Mouse (Mus musculus) lung, postnatal 0 days (tissue): ENCODE measurements around the gene Phex. TPM values are rescaled to one million over a fixed set of nuclear protein-coding genes. Genes with fewer than 3 reads are reported as not detected.

Source experiments
- ATAC-seq: fragments of 200-750 bp; cut with Nextera tagmentation; 2 replicates; pipeline ENCODE4 v1.8.0; 2017; ENCODE audit warnings: moderate library complexity
- DNase-seq: peaks from one replicate; pipeline ENCODE4 v3.0.0-alpha.2; 2016; ENCODE audit warnings: low spot score
- H3K27ac ChIP-seq: fragments of 300-500 bp; sonication (generic); 2 replicates; pipeline ENCODE4 v1.5.1; 2014; ENCODE audit warnings: antibody characterized with exemption, mild to moderate bottlenecking, low read length, mixed read lengths
- H3K27me3 ChIP-seq: fragments of 300-500 bp; sonication (generic); replicated peaks from 2 replicates; pipeline ENCODE4 v1.6.1; 2014; ENCODE audit warnings: low read length, mixed read lengths; ENCODE audit not compliant: insufficient read depth
- H3K36me3 ChIP-seq: fragments of 300-500 bp; sonication (generic); 2 replicates; pipeline ENCODE4 v1.6.1; 2014; ENCODE audit warnings: low read length, mixed read lengths; ENCODE audit not compliant: insufficient read depth
- H3K4me1 ChIP-seq: fragments of 300-500 bp; sonication (generic); 2 replicates; pipeline ENCODE4 v1.6.1; 2014; ENCODE audit warnings: antibody characterized with exemption, low read depth, low read length, mixed read lengths; ENCODE audit not compliant: insufficient read depth
- H3K4me2 ChIP-seq: fragments of 300-500 bp; sonication (generic); replicated peaks from 2 replicates; pipeline ENCODE4 v1.6.1; 2014; ENCODE audit warnings: low read depth, mild to moderate bottlenecking, low read length, moderate library complexity, mixed read lengths
- H3K4me3 ChIP-seq: fragments of 300-500 bp; sonication (generic); 2 replicates; pipeline ENCODE4 v1.5.1; 2014; ENCODE audit warnings: low read depth, low read length
- H3K9ac ChIP-seq: fragments of 300-500 bp; sonication (generic); replicated peaks from 2 replicates; pipeline ENCODE4 v1.6.1; 2014; ENCODE audit warnings: low read depth, mild to moderate bottlenecking
- H3K9me3 ChIP-seq: fragments of 300-500 bp; sonication (generic); 2 replicates; pipeline ENCODE4 v1.6.1; 2016; ENCODE audit warnings: low read length, mixed read lengths
- CTCF ChIP-seq: IDR thresholded peaks from 2 replicates; pipeline ENCODE4 v1.5.1; 2016; ENCODE audit warnings: antibody characterized with exemption, mild to moderate bottlenecking
- EP300 ChIP-seq: IDR thresholded peaks from 2 replicates; pipeline ENCODE4 v1.6.1; 2016; ENCODE audit warnings: antibody characterized with exemption, mild to moderate bottlenecking, control low read depth
- WGBS: fragments of 180-500 bp; shearing (Covaris S2); extraction: QIAGEN DNeasy Blood & Tissue Kit; methylation state at CpG from one replicate; pipeline ENCODE4 v1.1.7; 2014; 5-methylcytosine and 5-hydroxymethylcytosine counted together
- polyA plus RNA-seq: library from polyadenylated mRNA; unstranded; fragments of >200 nt; fragmentation: Nextera tagmentation; extraction: Ambion mirVana; gene quantifications from 2 replicates; pipeline ENCODE4 v1.2.1, GENCODE M21; 2015

The Phex gene
- polyA plus RNA-seq, 1 experiment from 2014 or later, result 4.0 TPM

DNA sequence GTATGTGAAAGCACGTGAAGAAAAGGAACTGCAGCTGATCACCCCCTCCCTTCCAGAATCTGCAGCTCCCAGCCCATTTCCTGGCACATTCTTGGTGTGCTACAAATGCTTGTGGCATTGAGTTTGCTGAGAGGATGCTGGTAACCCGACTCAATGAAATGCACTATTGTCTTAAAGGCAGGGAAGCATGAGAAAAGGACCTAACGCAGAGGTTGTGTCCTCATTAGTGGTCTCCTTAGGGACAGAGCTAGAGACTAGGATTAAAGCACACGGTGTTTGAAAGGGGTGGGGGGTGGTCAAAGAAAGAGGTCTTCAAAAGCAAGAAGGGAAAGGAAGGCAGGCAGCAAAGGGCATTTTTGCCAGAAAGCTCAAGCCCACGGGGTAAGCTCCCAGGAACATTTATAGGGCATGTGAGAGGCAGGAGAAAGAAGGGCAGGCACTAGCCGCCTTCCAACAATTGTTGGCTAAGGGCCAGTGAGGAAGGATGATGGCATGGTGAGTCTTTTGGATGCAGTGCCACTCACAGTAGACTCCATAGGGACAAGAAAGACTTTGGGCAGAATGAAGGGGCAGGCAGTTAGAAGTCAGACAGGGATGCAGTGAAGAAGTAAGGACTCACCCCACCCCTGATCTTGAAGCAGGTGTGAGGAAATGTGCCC, 109.8 kb downstream of the Phex start:
- no peak overlapping the region for H3K4me3 ChIP-seq
- ATAC-seq (no peak), DNase-seq (no peak)
- H3K36me3 ChIP-seq, result no peaks in the 10 kb centered on the region
- H3K9me3 ChIP-seq, result no peaks in the 10 kb centered on the region
- no peak for TF ChIP-seq CTCF
- no peak for TF ChIP-seq EP300
- no peaks in the 10 kb centered on the region for H3K27me3 ChIP-seq
- no peak overlapping the region for H3K4me2 ChIP-seq
- no peaks in the 10 kb centered on the region for H3K4me1 ChIP-seq
- 39% methylated on average over 6 of the region's 6 CpGs for WGBS
- H3K9ac ChIP-seq, result no peak overlapping the region
- H3K27ac ChIP-seq, result no peak overlapping the region

DNA sequence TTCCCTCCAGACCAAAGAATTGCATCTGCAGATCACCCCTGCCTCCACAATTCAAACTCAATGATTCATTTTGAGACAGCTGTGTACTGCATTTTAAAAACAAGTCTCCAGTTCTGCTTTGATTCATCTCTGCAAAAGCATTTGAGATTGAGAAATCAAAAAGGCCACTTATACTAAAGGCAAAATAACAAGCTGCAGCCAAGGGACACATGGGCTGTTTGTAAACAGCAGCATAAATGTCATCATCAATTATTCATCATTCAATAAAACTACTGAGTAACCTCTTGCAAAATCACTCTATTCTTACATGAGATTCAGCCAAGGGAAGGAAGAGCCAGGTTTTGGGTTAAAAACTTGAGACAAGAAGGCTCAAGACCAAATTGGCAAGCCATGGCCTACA, 122.7 kb downstream of the Phex start:
- TF ChIP-seq CTCF (no peak), EP300 (peak; percentile 38; the same call in 1 of the 2 replicates)
- Histone ChIP-seq H3K4me1 (no peaks in the 10 kb centered on the region), H3K27ac (no peak overlapping the region), H3K36me3 (no peaks in the 10 kb centered on the region), H3K9me3 (no peaks in the 10 kb centered on the region), H3K4me3 (no peak overlapping the region), H3K9ac (no peak overlapping the region), H3K27me3 (no peaks in the 10 kb centered on the region), H3K4me2 (no peak overlapping the region)
- DNase-seq, result peak; percentile 53
- peak; percentile 26 for ATAC-seq

DNA sequence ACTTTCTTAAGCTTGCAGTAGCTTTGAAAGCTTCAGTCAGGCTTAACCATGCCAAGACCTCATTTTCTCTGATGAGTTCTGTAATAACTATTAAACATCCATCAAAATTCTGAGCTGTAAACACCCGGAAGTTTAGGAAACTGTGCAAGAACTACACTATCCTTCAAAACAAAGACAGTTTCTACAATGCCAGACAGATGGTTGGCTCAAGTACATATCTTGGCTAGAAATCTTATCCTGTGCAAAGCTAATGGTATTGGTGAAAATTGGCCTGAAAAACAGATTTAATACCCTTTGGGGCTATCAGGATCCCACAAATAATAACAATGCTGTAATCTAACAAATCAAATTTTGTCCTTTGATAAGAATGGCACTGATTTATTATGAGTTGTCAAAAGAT, 138.5 kb downstream of the Phex start:
- no peaks in the 10 kb centered on the region for H3K4me1 ChIP-seq
- no peak overlapping the region for H3K27ac ChIP-seq
- no peaks in the 10 kb centered on the region for H3K9me3 ChIP-seq
- DNase-seq (no peak), ATAC-seq (no peak)
- H3K4me3 ChIP-seq, result no peak overlapping the region
- no peak for TF ChIP-seq EP300
- no peak for TF ChIP-seq CTCF
- WGBS, result 29% methylated on average over 1 of the region's 1 CpGs
- no peaks in the 10 kb centered on the region for H3K36me3 ChIP-seq
- no peak overlapping the region for H3K4me2 ChIP-seq
- H3K27me3 ChIP-seq, result no peaks in the 10 kb centered on the region
- H3K9ac ChIP-seq, result no peak overlapping the region

DNA sequence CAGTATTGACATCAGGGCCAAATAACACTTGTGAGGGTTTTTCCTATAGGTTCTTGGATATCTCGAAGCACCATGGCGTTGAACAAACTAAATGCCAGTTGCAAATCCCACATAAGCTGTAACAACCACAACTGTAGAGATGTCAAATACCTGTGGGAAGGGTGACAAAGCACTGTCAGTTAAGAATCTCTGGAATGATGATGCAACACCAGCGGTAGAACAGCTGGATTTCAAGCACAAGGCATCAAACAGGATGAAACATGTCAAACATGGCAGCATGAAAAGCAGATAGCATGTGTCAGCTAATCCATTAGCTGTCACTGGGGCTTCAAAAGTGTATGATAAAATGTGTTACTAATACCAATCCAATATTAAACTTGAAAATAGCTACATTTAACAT, 141.8 kb downstream of the Phex start:
- TF ChIP-seq CTCF, result no peak
- no peak for TF ChIP-seq EP300
- Histone ChIP-seq H3K4me3 (no peak overlapping the region), H3K9ac (no peak overlapping the region), H3K27me3 (no peaks in the 10 kb centered on the region), H3K4me2 (no peak overlapping the region), H3K36me3 (no peaks in the 10 kb centered on the region), H3K9me3 (no peaks in the 10 kb centered on the region), H3K4me1 (no peaks in the 10 kb centered on the region), H3K27ac (no peak overlapping the region)
- no peak for DNase-seq
- ATAC-seq, result no peak
- WGBS, result 69% methylated on average over 3 of the region's 3 CpGs

DNA sequence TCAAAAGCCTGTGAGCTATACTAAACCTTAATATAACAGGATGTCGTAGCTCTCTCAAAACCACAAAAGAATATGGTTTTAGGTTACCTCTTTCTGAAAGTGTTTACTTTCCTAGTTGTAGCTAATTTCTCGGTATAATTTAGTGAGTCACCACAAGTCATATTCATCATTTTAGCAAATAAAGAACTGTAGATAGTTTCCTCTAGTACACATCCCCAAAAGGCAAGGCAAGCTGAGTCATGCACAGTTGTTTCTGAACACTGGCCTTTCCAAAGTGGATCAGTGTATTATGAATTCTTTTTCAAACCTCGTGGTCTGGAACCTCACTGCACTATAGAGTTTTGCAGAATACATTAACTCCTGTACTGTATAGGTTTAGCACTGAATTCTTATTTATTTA, 143.5 kb downstream of the Phex start:
- H3K9ac ChIP-seq, result no peak overlapping the region
- no peaks in the 10 kb centered on the region for H3K9me3 ChIP-seq
- no peak overlapping the region for H3K27ac ChIP-seq
- no peaks in the 10 kb centered on the region for H3K27me3 ChIP-seq
- no peak overlapping the region for H3K4me2 ChIP-seq
- H3K36me3 ChIP-seq, result no peaks in the 10 kb centered on the region
- 65% methylated on average over 3 of the region's 3 CpGs for WGBS
- no peak for DNase-seq
- H3K4me3 ChIP-seq, result no peak overlapping the region
- no peaks in the 10 kb centered on the region for H3K4me1 ChIP-seq
- ATAC-seq, result no peak
- no peak for TF ChIP-seq CTCF
- TF ChIP-seq EP300, result no peak

DNA sequence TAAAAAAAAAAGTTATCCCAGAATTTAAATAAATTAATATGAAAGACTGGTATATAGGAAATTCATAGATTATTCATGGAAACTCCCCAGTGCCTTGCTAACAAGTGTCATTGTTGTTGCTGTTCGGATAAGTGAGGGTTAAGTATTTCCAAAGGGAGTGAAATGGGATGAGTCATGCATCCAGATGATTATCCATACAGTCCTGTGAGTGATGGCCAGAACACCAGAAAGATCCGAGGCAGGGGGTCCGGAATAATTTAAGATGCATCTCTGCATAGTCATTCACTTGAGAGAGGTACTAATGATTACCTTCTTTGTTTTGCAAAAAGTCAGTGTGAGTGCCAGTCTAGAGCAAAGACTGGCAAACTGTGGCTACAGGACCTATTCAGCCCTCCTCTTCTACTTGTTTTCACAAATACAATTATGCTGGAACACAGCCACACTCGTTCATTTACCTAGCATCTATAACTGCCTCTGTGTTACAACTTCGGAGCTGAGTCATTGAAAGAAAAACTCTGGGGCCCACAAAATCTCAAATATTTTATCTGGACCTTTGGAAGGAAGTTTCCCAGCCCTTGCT, 145.3 kb downstream of the Phex start:
- WGBS, result 56% methylated on average over 5 of the region's 5 CpGs
- no peak overlapping the region for H3K9ac ChIP-seq
- no peak overlapping the region for H3K4me3 ChIP-seq
- TF ChIP-seq EP300 (no peak), CTCF (no peak)
- H3K36me3 ChIP-seq, result no peaks in the 10 kb centered on the region
- H3K27me3 ChIP-seq, result no peaks in the 10 kb centered on the region
- ATAC-seq (no peak), DNase-seq (no peak)
- H3K27ac ChIP-seq, result no peak overlapping the region
- H3K4me1 ChIP-seq, result no peaks in the 10 kb centered on the region
- no peak overlapping the region for H3K4me2 ChIP-seq
- no peaks in the 10 kb centered on the region for H3K9me3 ChIP-seq
